In genomic region chr4:58496743-58497142, GRCm38 (mm10) we compare ENCODE assay signal across 23 mouse cellular contexts. TPM values are rescaled to one million over a fixed set of nuclear protein-coding genes. Genes with fewer than 3 reads are reported as not detected.
DNase-seq lines count a peak whose midpoint lies in the region; ATAC-seq and TF ChIP-seq lines count a peak whose summit lies in the region.
"Had no signal": no experiment of that assay in that cellular context is flagged by ENCODE, and none has a peak within 500 bp of the region (broad histone marks: within the 10 kb centered on the region; RNA-seq: fewer than 3 reads in every experiment).

No protein-coding gene starts in this region.

- TF ChIP-seq EP300 in CH12.LX (IDR thresholded peaks at IDR 0.05; ENCODE audit: low read length): no peak

- no peak for TF ChIP-seq CTCF in CH12.LX (conservative IDR thresholded peaks at IDR 0.05 in 1 of 2, IDR thresholded peaks at IDR 0.05 in 1 of 2; ENCODE audit: low read depth in 2 of 2, low read length in 2 of 2)

- no peak overlapping the region for H3K27ac ChIP-seq in CH12.LX (ENCODE audit: insufficient read depth, low read depth)
- H3K27ac ChIP-seq in embryonic facial prominence, embryonic 14.5 days (replicated peaks; ENCODE audit: low read depth, low read length): peak overlapping the region; percentile 4; the same call in 1 of the 2 replicates
- peak overlapping the region; percentile 84 for H3K27ac ChIP-seq in stomach, embryonic 14.5 days (ENCODE audit: low read length)
- H3K27ac ChIP-seq: embryonic facial prominence, embryonic 12.5 days; forebrain, embryonic 10.5 days; forebrain, embryonic 15.5 days; heart, embryonic 13.5 days; hindbrain, embryonic 12.5 days had no signal

- TF ChIP-seq RAD21 in CH12.LX (IDR thresholded peaks at IDR 0.05; ENCODE audit: low read depth, low read length): no peak

- no peak overlapping the region for H3K9ac ChIP-seq in CH12.LX (ENCODE audit: insufficient read depth, low read depth)
- no peak overlapping the region for H3K9ac ChIP-seq in embryonic facial prominence, embryonic 14.5 days (ENCODE audit: low read depth, low read length)
- no peak overlapping the region for H3K9ac ChIP-seq in stomach, embryonic 14.5 days (replicated peaks; ENCODE audit: low read depth, low read length)
- H3K9ac ChIP-seq: embryonic facial prominence, embryonic 12.5 days; forebrain, embryonic 15.5 days; heart, embryonic 13.5 days; hindbrain, embryonic 12.5 days had no signal

- TF ChIP-seq POLR2A in CH12.LX (IDR thresholded peaks at IDR 0.05; ENCODE audit: low read depth, low read length): no peak

- H3K4me2 ChIP-seq in CH12.LX (ENCODE audit: insufficient read depth, low read depth, poor library complexity, severe bottlenecking): no peak overlapping the region
- H3K4me2 ChIP-seq in embryonic facial prominence, embryonic 14.5 days (ENCODE audit: low read depth, low read length): no peak overlapping the region
- H3K4me2 ChIP-seq in stomach, embryonic 14.5 days (replicated peaks; ENCODE audit: low read depth, low read length): 0 out of 2 replicates have a peak overlapping the region, but pooled peaks have one; percentile 17
- H3K4me2 ChIP-seq: embryonic facial prominence, embryonic 12.5 days; forebrain, embryonic 15.5 days; heart, embryonic 13.5 days; hindbrain, embryonic 12.5 days had no signal

- dilution Hi-C loops in CH12.LX (cut with MboI; ENCODE audit: extremely low pct_ligation_motif_present, extremely low pct_unique_long_range_greater_than_20kb, low sequenced_read_pairs): no loop called here

- in situ Hi-C loops in CH12.LX (cut with MboI; ENCODE audit: low pct_ligation_motif_present, low pct_unique_long_range_greater_than_20kb, low sequenced_read_pairs): no loop called here

- peak; percentile 68 for DNase-seq in heart, adult 11 months
- DNase-seq in heart, postnatal 14 days: no peak
- no peak for DNase-seq in CH12.LX (ENCODE audit: extremely low read depth)
- no peak for DNase-seq in embryonic facial prominence, embryonic 14.5 days (ENCODE audit: low spot score)
- no peak for DNase-seq in gastrocnemius, postnatal 10 days
- no peak for DNase-seq in adrenal gland, adult (ENCODE audit: inconsistent age in 2 of 2, low spot score in 1 of 2)
- no peak for DNase-seq in cerebellum, postnatal 25 days
- DNase-seq: adrenal gland, postnatal 25 days; cerebellum, adult 18-20 months; cerebellum, adult 9-11 months; embryo, embryonic 11 days; gastrocnemius, postnatal 25 days; heart, postnatal 4 days; kidney, adult 9 months had no signal

- no peak overlapping the region for H3K4me3 ChIP-seq in CH12.LX (replicated peaks in 1 of 3; ENCODE audit: low read depth in 2 of 3, low read length in 2 of 3, poor library complexity in 1 of 3)
- no peak overlapping the region for H3K4me3 ChIP-seq in embryonic facial prominence, embryonic 14.5 days (ENCODE audit: low read depth, low read length)
- no peak overlapping the region for H3K4me3 ChIP-seq in stomach, embryonic 14.5 days (ENCODE audit: low read depth, low read length)
- H3K4me3 ChIP-seq: embryonic facial prominence, embryonic 12.5 days; erythroblast, embryonic 14.5 days; forebrain, embryonic 10.5 days; forebrain, embryonic 15.5 days; heart, embryonic 13.5 days; hindbrain, embryonic 12.5 days had no signal

- H3K36me3 ChIP-seq in CH12.LX (replicated peaks in 1 of 2; ENCODE audit: control insufficient read depth in 1 of 2, insufficient read depth in 1 of 2, low read length in 1 of 2): no peaks in the 10 kb centered on the region
- H3K36me3 ChIP-seq in embryonic facial prominence, embryonic 14.5 days (ENCODE audit: control insufficient read depth, insufficient read depth, low read length): no peaks in the 10 kb centered on the region
- H3K36me3 ChIP-seq in stomach, embryonic 14.5 days (ENCODE audit: control insufficient read depth, insufficient read depth, low read length): no peaks in the 10 kb centered on the region
- H3K36me3 ChIP-seq: forebrain, embryonic 10.5 days; forebrain, embryonic 15.5 days; heart, embryonic 13.5 days; hindbrain, embryonic 12.5 days had no signal

- H3K4me1 ChIP-seq in CH12.LX (ENCODE audit: control insufficient read depth in 1 of 2, insufficient read depth in 2 of 2): no peaks in the 10 kb centered on the region
- H3K4me1 ChIP-seq in embryonic facial prominence, embryonic 14.5 days (ENCODE audit: control insufficient read depth, insufficient read depth, low read length): peaks cover 43% of the 10 kb centered on the region
- peaks cover 41% of the 10 kb centered on the region for H3K4me1 ChIP-seq in stomach, embryonic 14.5 days (ENCODE audit: control insufficient read depth, insufficient read depth, low read length)

- 63% methylated on average over 8 of the region's 8 CpGs for WGBS in embryonic facial prominence, embryonic 14.5 days
- WGBS in stomach, embryonic 14.5 days: 37% methylated on average over 8 of the region's 8 CpGs

- intact Hi-C loops in heart, postnatal 14 days (cut with DNase I): no loop called here

- no peaks in the 10 kb centered on the region for H3K9me3 ChIP-seq in CH12.LX (replicated peaks; ENCODE audit: low read length)
- no peaks in the 10 kb centered on the region for H3K9me3 ChIP-seq in embryonic facial prominence, embryonic 14.5 days (ENCODE audit: control insufficient read depth, low read length)
- H3K9me3 ChIP-seq in stomach, embryonic 14.5 days (ENCODE audit: control insufficient read depth, low read depth, low read length): no peaks in the 10 kb centered on the region
- H3K9me3 ChIP-seq: embryonic facial prominence, embryonic 12.5 days; forebrain, embryonic 10.5 days; forebrain, embryonic 15.5 days; heart, embryonic 13.5 days; hindbrain, embryonic 12.5 days had no signal

- H3K79me2 ChIP-seq in CH12.LX (replicated peaks; ENCODE audit: control insufficient read depth, extremely low read depth, insufficient read depth, poor library complexity, severe bottlenecking): no peaks in the 10 kb centered on the region

- H3K27me3 ChIP-seq in CH12.LX (replicated peaks): no peaks in the 10 kb centered on the region
- H3K27me3 ChIP-seq in embryonic facial prominence, embryonic 14.5 days (replicated peaks; ENCODE audit: control insufficient read depth, insufficient read depth, low read length): no peaks in the 10 kb centered on the region
- no peaks in the 10 kb centered on the region for H3K27me3 ChIP-seq in stomach, embryonic 14.5 days (ENCODE audit: control insufficient read depth, insufficient read depth, low read length)
- H3K27me3 ChIP-seq: embryonic facial prominence, embryonic 12.5 days; forebrain, embryonic 15.5 days; heart, embryonic 13.5 days; hindbrain, embryonic 12.5 days had no signal

- no peak for ATAC-seq in embryonic facial prominence, embryonic 14.5 days (ENCODE audit: low read depth)
- ATAC-seq in stomach, embryonic 14.5 days (ENCODE audit: insufficient number of reproducible peaks, insufficient read depth, low FRiP score, low read depth): 0 out of 2 replicates have a peak, but pooled peaks have one; percentile 20
- ATAC-seq: forebrain, embryonic 15.5 days; hindbrain, embryonic 16.5 days; inflammation-experienced regulatory T-cells, adult 6 months had no signal

TF ChIP-seq in CH12.LX, 34 proteins besides CTCF, POLR2A, EP300 and RAD21:
- TF ChIP-seq MAFK (IDR thresholded peaks at IDR 0.05; ENCODE audit: insufficient replicate concordance, low read length): peak; percentile 79
- no peak for TF ChIP-seq CHD1 (IDR thresholded peaks at IDR 0.05; ENCODE audit: low read depth, low read length)
- TF ChIP-seq ZNF384 (IDR thresholded peaks at IDR 0.05; ENCODE audit: low read depth, low read length): no peak

RNA-seq across cellular contexts. Expression of gene Lpar1, which starts 57.0 kb away (rescaled TPM):
- total RNA-seq in heart, postnatal 14 days (2021): 10 to 100 TPM; 18.4 to 19.1 TPM
- total RNA-seq in CH12.LX (2012; rRNA removed) (0.04 TPM in 2 replicates), CH12.LX (2014; rRNA removed) (not detected in 2 replicates)
- polyA plus RNA-seq in CH12.LX (2012; ENCODE audit: insufficient read length, low read depth): not detected in 2 replicates
- polyA plus RNA-seq in embryonic facial prominence, embryonic 14.5 days (2014; fragmentation: Nextera tagmentation; extraction: Ambion mirVana): 115 and 137 TPM in 2 replicates
- 92.6 and 99.7 TPM in 2 replicates for polyA plus RNA-seq in stomach, embryonic 14.5 days (2014; fragmentation: Nextera tagmentation; extraction: Ambion mirVana)
- total RNA-seq in gastrocnemius, postnatal 10 days (2021): 10 to 100 TPM; 32.5 to 46.0 TPM
- polyA plus RNA-seq: inflammation-experienced regulatory T-cells, adult 6 months had no signal

Comparison
In these comparisons a context has a peak if more than half of its experiments do, and no peak if none do; other contexts are left out.
1. RNA of gene Lpar1, which starts 57.0 kb away (total RNA-seq): 32.5 to 46.0 TPM in gastrocnemius, postnatal 10 days and 18.4 to 19.1 TPM in heart, postnatal 14 days; 0.04 TPM in CH12.LX; every median in the first group is over 10 times any median in the second.